Mouse (Mus musculus): ENCODE results near the gene Map3k4.

The Map3k4 gene

GRCm38 (mm10) chr17:12182702-12183485, 135.7 kb downstream of the Map3k4 start:
- no peak for DNase-seq (ENCODE audit: low read depth)

- DNase-seq (ENCODE audit: low read depth): no peak
Measured at GRCm38 (mm10) chr17:12179766-12180165, 138.8 kb downstream of the Map3k4 start.

- DNase-seq (ENCODE audit: low read depth): no peak
Measured at GRCm38 (mm10) chr17:12179339-12179738, 139.3 kb downstream of the Map3k4 start.
